Comparison of ENCODE assay signal across 10 mouse cellular contexts in genomic region chr7:137714318-137714962, GRCm38 (mm10).
A peak's percentile ranks its signal among the peaks of the same experiment; 100 is the strongest.
DNase-seq lines count a peak whose midpoint lies in the region; ATAC-seq lines count a peak whose summit lies in the region.
"Had no signal": no experiment of that assay in that cellular context is flagged by ENCODE, and none has a peak within 500 bp of the region (broad histone marks: within the 10 kb centered on the region; RNA-seq: fewer than 3 reads in every experiment).

No protein-coding gene starts in this region.

- DNase-seq in forebrain, embryonic 11.5 days (ENCODE audit: low spot score): peak; percentile 41
- DNase-seq in left cerebral cortex, postnatal 4 days: peak; percentile 54
- no peak for DNase-seq in left cerebral cortex, adult 8-10 months (ENCODE audit: low spot score in 2 of 2)
- peak; percentile 58 for DNase-seq in heart, postnatal 4 days
- DNase-seq in urinary bladder, postnatal 4 days (ENCODE audit: low spot score in 2 of 2): no peak

- no peak overlapping the region for H3K4me2 ChIP-seq in forebrain, embryonic 11.5 days (ENCODE audit: low read depth, low read length, severe bottlenecking)
- H3K4me2 ChIP-seq in forebrain, embryonic 12.5 days: no peak overlapping the region
- H3K4me2 ChIP-seq: stomach, embryonic 15.5 days had no signal

- H3K27ac ChIP-seq in forebrain, embryonic 11.5 days (ENCODE audit: low read depth, low read length): no peak overlapping the region
- no peak overlapping the region for H3K27ac ChIP-seq in forebrain, embryonic 12.5 days
- H3K27ac ChIP-seq: stomach, embryonic 15.5 days had no signal

- no peaks in the 10 kb centered on the region for H3K27me3 ChIP-seq in forebrain, embryonic 11.5 days (ENCODE audit: control insufficient read depth, insufficient read depth, low read length)
- H3K27me3 ChIP-seq in forebrain, embryonic 12.5 days: no peaks in the 10 kb centered on the region
- H3K27me3 ChIP-seq: stomach, embryonic 15.5 days had no signal

- 71% methylated on average over 12 of the region's 12 CpGs for WGBS in forebrain, embryonic 11.5 days
- WGBS in forebrain, embryonic 12.5 days: 69% methylated on average over 12 of the region's 12 CpGs

- no peaks in the 10 kb centered on the region for H3K4me1 ChIP-seq in forebrain, embryonic 11.5 days (replicated peaks; ENCODE audit: control insufficient read depth, insufficient read depth, low read length)
- no peaks in the 10 kb centered on the region for H3K4me1 ChIP-seq in forebrain, embryonic 12.5 days
- H3K4me1 ChIP-seq: stomach, embryonic 15.5 days had no signal

- H3K9ac ChIP-seq in forebrain, embryonic 11.5 days (ENCODE audit: low read length): no peak overlapping the region
- H3K9ac ChIP-seq in forebrain, embryonic 12.5 days: no peak overlapping the region
- H3K9ac ChIP-seq: stomach, embryonic 15.5 days had no signal

- ATAC-seq in forebrain, embryonic 11.5 days (replicated peaks; ENCODE audit: low FRiP score): no peak
- ATAC-seq in forebrain, embryonic 12.5 days (ENCODE audit: low FRiP score): no peak
- 0 out of 2 replicates have a peak, but pooled peaks have one; percentile 31 for ATAC-seq in megakaryocyte progenitor cell, adult 5-6 weeks (replicated peaks; ENCODE audit: poor library complexity)
- ATAC-seq in granulocyte monocyte progenitor cell, adult 5-6 weeks (replicated peaks; ENCODE audit: poor library complexity, severe bottlenecking): no peak
- ATAC-seq: CD4-positive, CD25-positive, alpha-beta regulatory T cell, adult 4 months had no signal

- no peak overlapping the region for H3K4me3 ChIP-seq in forebrain, embryonic 11.5 days (ENCODE audit: low read depth, low read length)
- H3K4me3 ChIP-seq in forebrain, embryonic 12.5 days (replicated peaks): no peak overlapping the region
- H3K4me3 ChIP-seq: stomach, embryonic 15.5 days had no signal

- H3K9me3 ChIP-seq in forebrain, embryonic 11.5 days (ENCODE audit: control insufficient read depth, low read length): no peaks in the 10 kb centered on the region
- no peaks in the 10 kb centered on the region for H3K9me3 ChIP-seq in forebrain, embryonic 12.5 days
- H3K9me3 ChIP-seq: stomach, embryonic 15.5 days had no signal

- no peaks in the 10 kb centered on the region for H3K36me3 ChIP-seq in forebrain, embryonic 11.5 days (ENCODE audit: control insufficient read depth, insufficient read depth, low read length)
- no peaks in the 10 kb centered on the region for H3K36me3 ChIP-seq in forebrain, embryonic 12.5 days (replicated peaks)
- H3K36me3 ChIP-seq: stomach, embryonic 15.5 days had no signal

- intact Hi-C loops in left cerebral cortex, postnatal 4 days (cut with DNase I): no loop called here

Comparison
In these comparisons a context has a peak if more than half of its experiments do, and no peak if none do; other contexts are left out.
1. DNase-seq: peak in forebrain, embryonic 11.5 days (single experiment), left cerebral cortex, postnatal 4 days (single experiment) and heart, postnatal 4 days (single experiment); none in left cerebral cortex, adult 8-10 months (0 of 2) and urinary bladder, postnatal 4 days (0 of 2).